Mouse (Mus musculus): ENCODE data around the gene Nub1. TPM values are rescaled to one million over a fixed set of nuclear protein-coding genes. Genes with fewer than 3 reads are reported as not detected.

The Nub1 gene
- 97.9 TPM for polyA plus RNA-seq (2017; shearing (Covaris generic))

DNA sequence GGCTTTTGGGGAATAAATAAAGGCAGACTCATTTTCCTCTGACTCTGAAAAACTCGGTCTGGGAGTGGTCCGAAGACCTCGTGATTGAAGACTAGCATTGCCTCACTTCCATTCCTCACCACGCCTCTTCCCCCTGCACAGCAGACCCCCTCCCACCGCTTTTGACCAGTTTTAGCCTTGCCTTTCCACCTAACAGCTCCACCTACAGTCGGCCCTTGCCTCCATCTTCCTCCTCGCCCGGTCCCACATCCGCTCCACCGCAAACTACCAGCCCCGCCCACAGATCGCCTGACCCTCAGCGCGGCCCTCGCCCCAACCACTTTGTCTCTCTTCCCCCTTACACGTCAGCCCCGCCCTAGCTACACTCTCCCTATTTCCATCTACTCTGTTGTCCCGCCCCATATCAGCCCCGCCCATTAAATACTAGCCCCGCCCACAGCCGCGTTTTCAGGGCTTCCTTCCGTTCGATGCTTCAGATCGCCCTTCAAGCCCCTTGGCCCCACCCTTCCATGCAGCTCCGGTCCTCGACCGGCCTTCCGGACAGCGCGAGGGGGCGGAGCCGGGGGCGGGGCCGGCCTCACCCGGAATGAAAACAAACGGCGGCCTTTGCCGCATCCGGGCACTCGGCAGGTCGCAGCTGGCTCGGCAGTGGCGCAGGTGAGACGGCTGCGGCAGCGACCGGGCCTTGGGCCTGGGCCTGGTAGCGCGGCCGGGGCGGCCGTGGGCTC is at the start of gene Nub1:
Gene Nub1, plus strand, starts transcription at position 167 of the 728 bp plus-strand sequence.

DNA sequence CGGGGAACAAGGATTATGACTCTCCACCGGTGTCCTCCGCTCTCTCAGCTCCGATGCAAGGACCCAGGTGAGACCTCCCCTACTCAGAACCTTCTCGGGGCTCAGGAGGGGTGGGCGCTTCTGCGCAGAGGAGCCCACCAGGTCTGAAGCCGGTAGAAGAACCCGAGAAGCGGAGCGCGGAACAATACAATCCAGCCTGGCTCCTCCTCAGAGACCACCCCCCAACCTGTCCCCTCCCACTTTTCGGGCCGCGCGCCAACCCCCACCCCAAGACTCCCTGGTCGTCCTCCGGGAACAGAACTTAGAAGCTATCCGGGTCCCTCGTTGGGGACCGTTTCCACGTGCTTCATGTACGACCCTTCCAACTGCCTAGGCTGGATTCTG is 45.1 kb downstream of the Nub1 start, which contains the start of gene Wdr86:
Gene Wdr86, minus strand, starts transcription at position 240 of the 384 bp plus-strand sequence.

DNA sequence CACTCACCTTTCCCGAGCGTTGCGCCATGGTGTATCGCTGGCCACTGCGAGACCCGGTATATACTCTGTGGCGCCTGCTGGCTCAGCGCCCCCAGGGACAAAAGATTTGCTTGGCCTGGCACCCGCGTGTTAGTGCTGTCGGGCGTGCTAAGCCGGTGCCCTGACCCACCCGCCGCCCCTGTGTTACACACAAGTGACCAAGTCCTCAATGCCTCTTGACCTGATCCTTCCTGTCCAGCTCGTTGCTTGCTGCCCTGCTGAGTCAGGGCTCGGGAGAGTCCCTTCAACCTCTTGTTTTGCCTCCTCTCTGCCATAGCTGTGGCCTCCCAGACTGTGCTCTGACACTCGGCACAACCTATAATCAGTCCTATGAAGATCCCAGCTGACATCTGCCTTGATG is 72.5 kb downstream of the Nub1 start, which contains the start of gene Crygn:
Gene Crygn, minus strand, starts transcription at position 193 of the 400 bp plus-strand sequence.

Other genes starting within 250 kb of the Nub1 start
- 148 TPM for gene Fastk, start 240.2 kb upstream of the Nub1 start, polyA plus RNA-seq (2017; shearing (Covaris generic))
- gene Tmub1, start 237.7 kb upstream of the Nub1 start, polyA plus RNA-seq (2017; shearing (Covaris generic)) = 89.2 TPM
- 4.8 TPM for gene Agap3, start 233.4 kb upstream of the Nub1 start, polyA plus RNA-seq (2017; shearing (Covaris generic))
- gene Gbx1, start 158.3 kb upstream of the Nub1 start, polyA plus RNA-seq (2017; shearing (Covaris generic)) = not detected
- not detected for gene Asb10, start 144.6 kb upstream of the Nub1 start, polyA plus RNA-seq (2017; shearing (Covaris generic))
- not detected for gene 4931409K22Rik, start 128.7 kb upstream of the Nub1 start, polyA plus RNA-seq (2017; shearing (Covaris generic))
- gene Abcf2, start 108.1 kb upstream of the Nub1 start, polyA plus RNA-seq (2017; shearing (Covaris generic)) = 99.2 TPM
- 43.8 TPM for gene Chpf2, start 98.8 kb upstream of the Nub1 start, polyA plus RNA-seq (2017; shearing (Covaris generic))
- gene Smarcd3, start 61.1 kb upstream of the Nub1 start, polyA plus RNA-seq (2017; shearing (Covaris generic)) = 1.6 TPM
- not detected for gene Wdr86, start 45.2 kb downstream of the Nub1 start, polyA plus RNA-seq (2017; shearing (Covaris generic))
- 1.6 TPM for gene Crygn, start 72.5 kb downstream of the Nub1 start, polyA plus RNA-seq (2017; shearing (Covaris generic))
- 100 TPM for gene Rheb, start 157.1 kb downstream of the Nub1 start, polyA plus RNA-seq (2017; shearing (Covaris generic))

Measured in inflammation-experienced regulatory T-cells, adult 16 weeks (primary cell).